Mouse (Mus musculus) layer of hippocampus, postnatal 25 days (tissue): ENCODE measurements around the gene Rin2. TPM values are rescaled to one million over a fixed set of nuclear protein-coding genes. Genes with fewer than 3 reads are reported as not detected.

ENCODE experiments used
- DNase-seq, 2 experiments: peaks; one replicate each; pipeline ENCODE4 v3.0.0; 2022; ENCODE audit warnings: mixed read lengths in 2 of 2, low spot score in 1 of 2; ENCODE audit errors: extremely low spot score in 1 of 2
- total RNA-seq, 2 experiments: library from RNA; stranded (reverse); gene quantifications; 2 replicates each; pipeline ENCODE4 v1.2.3; 2021

The Rin2 gene
- total RNA-seq, 2 experiments from 2014 or later: 20.1 to 31.1 TPM

DNA sequence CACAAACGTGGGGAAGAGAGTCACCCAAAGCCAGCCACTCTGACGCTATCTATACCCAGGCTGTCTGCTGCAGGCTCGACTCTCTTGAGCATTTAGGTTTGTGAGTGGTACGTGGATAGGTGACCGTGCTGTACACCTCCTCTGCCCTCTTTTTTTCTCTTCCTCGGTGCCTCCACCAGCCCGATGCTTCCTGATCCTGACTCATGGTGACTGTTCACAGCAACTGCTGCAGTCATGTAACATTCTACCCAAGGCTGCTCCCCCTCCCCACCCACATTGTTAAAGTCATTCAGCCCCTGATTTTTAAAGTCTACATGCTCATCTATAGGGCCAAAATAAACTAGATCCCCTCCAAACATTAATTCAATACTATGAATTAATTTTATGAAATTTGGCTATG is 54.4 kb downstream of the Rin2 start:
- no peak for DNase-seq

DNA sequence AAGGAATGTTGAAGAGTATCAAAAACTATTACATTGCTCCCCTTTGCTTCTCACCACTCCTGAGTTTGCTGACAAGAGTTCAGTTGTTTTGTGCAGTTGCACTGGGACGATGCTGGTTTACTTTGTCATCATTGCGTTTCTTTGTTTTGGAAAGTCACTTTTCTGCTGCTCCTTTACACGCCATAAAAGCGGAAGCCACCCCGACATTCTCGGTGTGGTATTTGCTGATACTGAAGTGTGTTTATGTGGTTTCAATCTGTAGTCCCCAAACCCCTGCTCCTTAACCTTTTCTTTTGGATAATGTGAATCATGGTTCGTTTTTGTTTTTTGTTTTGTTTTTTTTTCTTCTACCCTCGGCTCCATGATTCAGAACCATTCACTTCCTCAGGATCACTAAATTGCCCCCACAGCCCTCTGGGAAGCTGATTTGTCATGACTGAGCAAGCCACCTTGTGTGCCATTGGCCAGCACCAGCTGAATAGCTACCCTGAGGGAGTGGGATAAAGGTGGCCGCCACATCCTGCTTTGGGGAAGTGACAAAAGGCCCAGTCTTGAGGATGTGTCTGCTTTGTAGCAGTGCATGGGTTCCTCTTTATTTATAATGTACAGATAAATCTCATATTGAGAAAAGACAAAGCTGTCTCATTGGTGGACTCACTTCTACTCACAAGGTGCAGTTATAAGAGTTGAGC is 55.3 kb downstream of the Rin2 start:
- no peak for DNase-seq

- no peak for DNase-seq
Measured at GRCm38 (mm10) chr2:145730905-145731304, 55.9 kb downstream of the Rin2 start.

GRCm38 (mm10) chr2:145735079-145735478 is 60.1 kb downstream of the Rin2 start:
- DNase-seq: no peak

DNA sequence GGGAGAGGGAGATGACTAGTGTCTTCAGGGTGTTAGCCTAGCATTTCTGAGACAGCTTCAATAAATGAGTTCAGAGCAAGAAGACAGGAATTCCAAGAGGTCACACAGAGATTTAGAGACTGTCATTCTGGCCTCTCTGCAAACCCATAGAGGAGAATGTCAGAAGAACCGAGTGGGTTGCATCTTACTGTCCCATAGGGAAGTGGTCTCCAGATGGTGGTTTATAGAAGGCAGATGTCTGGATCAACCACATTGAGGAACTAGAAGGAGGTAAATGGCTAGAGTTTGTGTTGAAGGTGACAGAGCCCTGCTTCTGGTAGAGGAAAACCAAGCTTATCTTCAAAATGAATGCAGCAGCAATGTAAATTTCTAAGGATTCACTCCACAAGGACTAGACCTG is 61.5 kb downstream of the Rin2 start:
- DNase-seq: no peak

GRCm38 (mm10) chr2:145737196-145737595 is 62.2 kb downstream of the Rin2 start:
- no peak for DNase-seq

DNA sequence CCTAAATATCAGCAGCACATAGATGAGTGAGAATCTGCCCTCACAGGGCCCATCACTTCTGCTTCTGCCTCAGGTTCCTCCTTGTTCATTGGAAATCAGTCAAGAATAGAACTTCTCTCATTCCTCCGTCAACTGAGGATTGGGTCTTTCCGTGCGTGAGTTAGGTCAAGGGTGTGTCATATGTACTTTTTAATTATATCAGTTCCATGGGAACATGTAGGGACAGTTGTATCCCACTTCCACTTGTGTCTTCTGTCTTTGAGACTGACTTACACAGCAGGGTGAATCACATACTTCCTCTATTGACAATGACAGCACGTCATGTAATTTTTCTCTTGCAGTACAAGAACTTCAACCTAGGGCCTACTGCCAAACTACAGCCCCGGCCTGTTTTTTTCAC is 65.7 kb downstream of the Rin2 start:
- DNase-seq: no peak

DNA sequence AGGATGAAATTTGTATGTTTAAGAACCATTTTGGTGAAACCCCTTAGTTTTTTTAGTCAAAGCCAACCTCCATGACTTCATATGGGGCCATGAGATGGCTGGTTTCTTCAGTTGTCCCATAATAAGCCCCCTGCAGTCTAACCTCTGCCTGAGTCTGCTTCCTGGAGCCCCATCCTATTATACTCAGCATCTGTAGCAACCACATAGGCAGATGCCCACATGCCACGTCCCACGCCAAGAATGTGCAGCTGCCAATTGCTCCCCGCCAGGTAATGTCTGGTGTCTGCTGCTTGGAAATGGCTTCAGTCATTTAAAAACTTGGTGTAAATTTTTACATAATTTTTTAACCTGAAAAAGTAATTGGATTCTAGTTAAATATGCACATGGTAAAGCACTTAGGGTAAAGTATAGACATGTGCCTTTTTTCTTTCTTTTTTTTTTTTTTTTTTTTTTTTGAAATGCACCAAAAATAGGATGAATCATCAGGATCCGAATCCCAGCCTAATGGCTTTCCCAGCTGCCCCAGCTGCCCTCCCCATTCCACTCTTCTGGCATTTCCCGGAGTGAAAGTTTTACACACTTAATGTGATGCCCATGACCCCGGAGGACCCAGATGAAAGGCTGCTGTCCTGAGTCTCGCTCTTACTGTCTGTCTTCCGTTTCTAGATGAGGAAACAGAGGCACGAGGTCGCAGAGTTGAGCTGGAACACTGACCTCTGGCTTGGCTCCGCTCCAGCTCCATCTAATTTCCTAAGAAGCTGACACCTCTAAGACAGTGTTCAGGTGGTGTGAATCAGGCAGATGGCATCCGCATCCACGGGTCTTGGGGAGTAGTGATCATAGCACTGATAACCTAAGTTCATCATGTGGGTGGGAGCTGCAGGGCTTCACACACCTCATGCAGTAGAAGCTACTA is 68.0 kb downstream of the Rin2 start:
- DNase-seq: no peak

- DNase-seq: no peak
Measured at GRCm38 (mm10) chr2:145746406-145746805, 71.4 kb downstream of the Rin2 start.

DNA sequence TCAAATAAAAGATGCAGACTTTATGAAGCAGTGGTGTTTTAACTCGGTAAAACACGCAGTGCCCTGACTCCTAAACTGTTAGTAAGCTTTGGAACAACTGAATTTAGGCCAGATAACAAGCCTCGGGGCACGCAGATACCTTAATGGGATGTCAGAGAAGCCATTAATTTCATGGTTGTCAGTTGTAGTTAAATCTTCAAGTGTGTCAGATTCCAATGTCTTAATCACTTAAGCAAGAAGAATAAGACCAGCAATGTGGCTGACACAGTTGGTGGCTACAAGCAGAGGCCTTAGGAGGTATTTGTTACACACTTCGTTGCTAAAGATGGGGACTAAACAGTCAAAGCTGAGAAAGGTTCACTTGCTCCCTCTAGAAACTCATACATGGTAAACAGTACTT is 74.6 kb downstream of the Rin2 start:
- no peak for DNase-seq

- DNase-seq: no peak
Measured at GRCm38 (mm10) chr2:145752572-145752971, 77.6 kb downstream of the Rin2 start.

DNA sequence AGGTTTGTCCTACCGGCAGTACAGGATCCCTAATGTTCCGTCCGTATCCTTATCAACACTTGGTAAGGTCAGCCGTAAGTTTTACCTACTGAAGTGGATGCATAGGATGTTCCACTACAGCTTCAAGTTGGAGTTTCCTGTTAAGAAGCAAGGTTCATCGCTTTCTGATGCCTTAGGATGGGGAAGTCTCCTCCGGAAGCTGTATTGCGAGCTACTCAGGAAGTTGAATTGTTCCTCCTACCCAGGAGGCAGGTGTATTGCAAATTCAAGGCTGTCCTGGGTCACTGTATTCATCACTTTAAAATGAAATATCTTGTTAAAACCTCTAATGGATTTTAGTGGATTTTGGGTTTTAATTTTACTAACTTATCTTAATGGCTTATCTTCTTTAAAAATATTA is 79.0 kb downstream of the Rin2 start:
- no peak for DNase-seq

DNA sequence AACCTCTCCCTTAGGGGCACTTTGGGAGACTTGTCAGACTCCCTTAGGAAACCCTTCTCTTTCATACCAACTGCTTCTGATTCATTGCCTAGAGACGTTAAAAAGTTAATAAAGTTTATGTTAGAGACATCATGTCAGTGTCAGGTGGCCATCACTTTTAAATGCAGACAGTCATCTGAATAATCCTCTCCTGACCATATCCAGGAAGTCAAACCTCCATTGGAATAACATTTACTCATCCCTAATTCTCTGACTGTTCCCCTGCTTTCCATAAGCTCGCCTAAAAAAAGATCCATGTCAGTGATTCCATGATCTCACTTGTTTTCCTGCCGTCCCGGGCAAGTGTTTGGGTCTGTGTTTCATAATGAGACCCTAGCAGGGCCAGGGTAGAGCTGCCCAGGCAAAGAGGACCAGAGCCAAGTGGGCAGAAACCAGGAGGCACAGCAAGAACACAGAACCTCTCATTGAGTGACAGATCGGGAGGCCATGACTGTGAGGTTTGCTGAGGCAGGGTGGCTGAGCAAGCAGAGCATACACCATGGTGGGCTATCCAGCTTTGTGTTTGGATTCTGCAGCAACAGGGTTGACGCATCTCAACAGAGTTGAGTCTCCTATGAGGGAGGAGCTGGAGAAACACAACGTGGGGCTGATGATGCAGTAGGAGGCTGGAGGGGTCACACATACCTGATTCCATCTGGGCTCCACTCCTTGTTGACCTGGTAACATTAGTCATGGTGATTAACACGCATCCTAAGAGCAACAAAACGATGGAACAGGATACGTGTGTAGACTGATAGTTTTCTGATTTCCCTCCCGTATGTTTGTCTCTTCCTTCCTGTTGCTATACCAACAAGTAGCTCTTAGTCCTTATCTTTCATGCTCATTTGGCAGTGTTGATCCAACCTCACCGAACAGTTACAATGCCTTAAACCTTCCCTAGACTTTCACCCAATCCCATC is 81.1 kb downstream of the Rin2 start:
- no peak for DNase-seq

GRCm38 (mm10) chr2:145760121-145760520 is 85.1 kb downstream of the Rin2 start:
- DNase-seq: no peak

- no peak for DNase-seq
Measured at GRCm38 (mm10) chr2:145761436-145761835, 86.4 kb downstream of the Rin2 start.

GRCm38 (mm10) chr2:145769964-145770363 is 94.9 kb downstream of the Rin2 start:
- DNase-seq: no peak

DNA sequence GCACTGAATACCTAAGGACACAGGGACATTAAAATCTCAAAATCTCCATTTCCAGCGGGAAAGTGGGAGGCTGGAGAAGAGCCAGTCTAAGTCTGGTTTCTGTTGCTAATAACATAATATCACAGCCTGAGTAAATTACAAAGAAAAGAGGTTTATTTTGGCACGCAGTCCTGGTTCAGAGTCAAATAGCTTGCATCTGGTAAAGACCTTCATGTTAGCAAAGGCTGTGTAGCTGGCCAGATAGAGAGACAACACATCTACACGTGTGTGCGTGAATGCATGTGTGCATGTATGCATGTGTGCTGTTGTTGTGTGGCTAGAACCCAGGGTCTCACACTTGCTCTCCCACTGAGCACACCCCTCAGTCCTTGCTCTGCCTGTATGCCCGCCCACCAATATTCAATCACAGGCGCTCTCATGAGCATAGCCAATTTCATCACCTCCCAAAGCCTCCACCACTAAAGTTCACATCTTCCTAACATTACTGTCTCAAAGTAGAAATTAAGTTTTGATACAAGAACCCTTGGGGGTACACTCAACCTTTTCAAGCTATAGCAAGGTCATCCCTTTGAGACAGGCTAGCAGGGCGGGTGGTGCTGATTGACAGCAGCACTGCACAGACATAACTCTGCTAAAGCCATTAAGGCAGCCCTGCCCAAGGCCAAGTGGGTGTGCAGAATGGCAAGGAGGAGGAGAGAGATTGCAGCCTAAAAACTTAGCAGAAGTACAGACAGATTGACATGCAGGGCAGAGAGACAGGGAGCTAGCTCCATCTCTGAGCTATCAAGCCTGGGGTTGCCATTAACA is 95.9 kb downstream of the Rin2 start:
- no peak for DNase-seq

DNA sequence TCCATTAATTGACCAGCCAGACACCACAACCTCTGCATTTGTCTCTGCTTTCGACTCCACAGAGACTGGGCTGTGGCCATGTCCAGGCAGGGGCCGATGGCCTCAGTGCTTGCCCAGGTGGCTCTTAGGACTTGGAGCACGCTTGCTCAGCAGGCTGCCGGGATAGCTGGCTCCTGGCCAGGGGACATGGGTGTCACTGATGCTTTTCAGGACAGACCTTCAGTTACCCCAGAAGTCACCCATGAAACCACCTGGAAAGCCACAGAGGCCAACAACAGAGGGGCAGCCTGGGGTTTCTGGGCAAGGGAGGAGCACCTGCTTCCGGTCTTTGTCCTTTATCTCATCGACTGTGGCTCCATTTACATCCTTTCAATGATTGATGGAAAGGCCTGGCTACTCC is 108.2 kb downstream of the Rin2 start:
- DNase-seq: no peak

DNA sequence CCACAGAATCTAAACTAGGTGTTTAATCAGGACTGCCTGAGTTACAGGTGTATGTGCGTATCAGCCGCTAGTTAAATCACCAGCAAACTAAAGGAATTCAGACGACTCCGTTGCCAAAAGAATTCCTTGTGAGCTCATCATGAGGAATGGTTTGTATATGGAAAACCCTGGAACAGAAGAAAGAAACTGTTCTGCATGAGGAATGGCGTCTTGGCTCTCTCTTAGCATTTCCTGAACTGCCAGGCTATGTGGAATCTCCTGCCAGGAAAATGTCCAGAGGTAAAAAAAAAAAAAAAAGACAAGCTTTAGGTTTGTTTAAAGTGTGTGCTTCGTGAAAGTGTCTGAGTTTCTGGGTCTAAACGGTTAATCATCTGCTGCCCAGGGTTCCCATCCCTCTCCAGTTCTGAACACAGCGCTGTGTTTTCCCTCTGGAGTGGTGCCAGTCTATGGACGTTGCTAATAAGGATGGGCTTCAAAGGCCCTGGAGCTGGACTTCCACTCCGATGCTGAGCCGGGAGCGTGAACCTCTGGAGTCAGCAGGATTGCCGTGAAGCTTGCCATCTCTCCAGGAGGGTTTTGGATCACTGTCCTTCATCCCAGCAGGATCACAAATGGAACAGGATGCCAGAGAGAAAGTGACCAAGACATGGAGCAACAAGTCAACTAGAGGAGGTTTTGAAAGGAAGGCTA is 109.4 kb downstream of the Rin2 start:
- DNase-seq: peak in 1 of 2 experiments; percentile 13
